Mouse (Mus musculus): Measurements from ENCODE around the gene Cytip.

The Cytip gene

DNA sequence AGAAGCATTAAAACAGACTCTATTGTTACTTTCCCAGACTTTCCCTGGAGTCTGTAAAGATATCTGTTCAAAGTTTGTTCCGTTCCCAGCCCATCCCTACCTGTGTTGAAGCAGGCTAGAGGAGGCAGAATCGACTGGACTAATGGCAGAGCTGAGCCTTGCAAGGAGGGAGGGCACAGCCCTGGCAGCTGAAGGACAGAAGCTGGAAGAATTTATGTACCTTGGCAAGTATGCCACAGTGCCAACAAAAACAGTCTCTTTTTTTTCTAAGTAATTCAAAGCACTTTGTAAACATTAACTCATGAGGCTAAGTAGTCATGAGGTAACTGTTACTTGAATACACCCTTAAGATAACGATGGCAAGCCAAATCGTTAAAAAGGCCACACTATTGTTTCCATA, at the start of gene Cytip:
Gene Cytip (minus strand): TSS at position 187 of the 400 bp plus-strand sequence.
- DNase-seq: peak; percentile 69

DNA sequence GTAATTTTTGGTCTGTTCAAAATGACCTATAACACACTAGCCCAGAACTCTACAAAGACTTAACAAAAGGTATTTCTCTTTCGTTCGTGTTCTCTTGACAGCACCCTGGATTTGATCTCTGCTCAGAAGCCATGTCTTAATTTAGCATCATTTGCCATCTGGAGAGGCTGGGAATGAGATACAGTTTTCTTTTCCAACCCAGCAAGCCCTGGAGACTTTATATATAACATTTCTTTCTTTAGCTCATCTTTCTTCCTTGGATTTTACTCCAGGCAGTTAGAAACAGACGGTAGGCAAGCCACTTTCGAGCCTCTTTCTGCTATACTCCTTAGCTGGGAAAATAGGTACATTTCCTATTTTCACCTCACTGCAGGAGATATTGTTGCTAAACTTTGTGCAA, 45.3 kb upstream of the Cytip start:
- no peak for DNase-seq

DNA sequence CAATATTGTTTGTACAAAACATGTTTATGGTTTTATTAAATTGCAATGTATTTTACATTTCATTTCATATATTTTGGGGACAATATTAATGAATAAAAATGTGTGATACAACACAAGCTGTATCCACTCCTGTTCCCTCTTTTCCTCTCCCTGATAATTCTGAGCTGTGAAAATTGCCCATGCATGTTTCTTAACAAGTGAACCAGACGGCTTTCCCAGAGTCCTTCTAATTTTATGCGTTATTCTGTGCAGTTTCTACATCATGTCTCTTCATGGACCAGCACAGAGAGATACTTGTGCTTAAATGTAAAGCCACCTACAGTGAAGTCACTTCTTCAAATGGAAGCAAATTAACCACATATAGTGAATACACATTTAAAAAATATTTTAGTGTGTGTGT, 42.2 kb upstream of the Cytip start:
- no peak for DNase-seq

DNA sequence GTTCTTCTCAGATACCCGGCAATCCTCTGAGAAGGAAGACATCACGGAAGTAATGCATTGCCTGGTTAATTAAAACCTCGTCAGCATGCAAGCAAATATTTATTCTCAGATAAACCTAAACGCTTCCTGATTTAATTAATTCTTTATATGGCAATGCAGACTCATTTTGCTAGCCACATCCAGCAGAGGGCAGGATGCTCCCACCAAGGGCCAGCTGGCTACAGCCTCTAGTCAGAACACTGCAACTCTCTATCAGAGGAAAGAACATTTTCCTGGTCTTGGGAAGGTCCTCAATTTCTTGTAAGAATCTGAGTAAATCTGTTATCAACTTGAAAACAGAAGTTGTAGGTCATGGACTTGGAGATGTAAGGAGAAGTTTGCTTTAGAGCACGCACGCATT, 4.1 kb upstream of the Cytip start:
- peak; percentile 79 for DNase-seq

DNA sequence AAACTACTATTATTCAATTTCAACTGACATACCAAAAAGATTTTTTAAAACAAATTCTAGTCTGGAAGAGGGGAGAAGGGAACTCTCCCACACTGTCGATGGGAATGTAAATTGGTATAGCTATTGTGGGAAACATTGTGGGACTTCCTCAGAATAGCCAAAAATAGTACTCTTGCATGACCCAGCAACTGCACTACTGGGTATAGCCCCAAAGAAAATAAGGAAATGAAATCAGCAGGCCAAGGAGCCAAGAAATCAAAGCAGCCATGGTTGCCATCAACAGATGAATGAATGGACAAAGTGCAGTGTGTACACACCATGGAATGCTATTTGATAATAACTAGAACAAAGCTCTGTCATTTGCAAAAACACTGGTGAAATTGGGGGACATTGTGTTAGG, 1.5 kb upstream of the Cytip start:
- DNase-seq: peak; percentile 43

DNA sequence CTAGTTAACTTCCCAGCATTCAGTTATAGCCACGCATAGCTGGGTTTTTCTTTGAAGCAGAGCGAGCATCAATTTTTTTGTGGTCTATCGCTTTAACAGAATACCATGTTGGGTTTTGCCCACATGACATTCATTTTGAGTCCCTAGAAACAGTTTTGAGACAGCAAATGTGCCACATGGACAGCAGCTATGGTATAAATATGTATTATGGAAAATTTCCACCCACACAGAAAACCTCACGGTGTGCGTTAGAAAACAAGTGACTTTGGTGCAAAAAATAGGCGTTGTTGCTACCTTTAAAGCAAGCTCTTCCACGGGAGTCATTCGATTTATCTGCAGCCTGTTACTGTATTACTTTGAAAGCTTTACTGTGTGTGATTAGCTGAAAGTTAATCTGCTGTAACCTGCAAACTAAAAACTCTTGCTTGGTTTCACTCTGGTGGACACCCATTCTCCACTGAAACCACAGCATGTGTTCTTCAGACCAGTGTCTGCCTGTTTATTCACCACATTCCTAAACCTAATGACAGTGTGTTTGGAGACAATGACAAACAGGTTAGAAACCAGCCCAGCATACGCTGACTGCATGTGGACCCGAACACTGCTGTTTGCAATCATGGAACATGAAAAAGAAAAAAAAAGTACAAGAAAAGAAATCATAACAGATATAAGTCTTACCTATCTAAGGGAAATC, 763 bp downstream of the Cytip start:
- no peak for DNase-seq

DNA sequence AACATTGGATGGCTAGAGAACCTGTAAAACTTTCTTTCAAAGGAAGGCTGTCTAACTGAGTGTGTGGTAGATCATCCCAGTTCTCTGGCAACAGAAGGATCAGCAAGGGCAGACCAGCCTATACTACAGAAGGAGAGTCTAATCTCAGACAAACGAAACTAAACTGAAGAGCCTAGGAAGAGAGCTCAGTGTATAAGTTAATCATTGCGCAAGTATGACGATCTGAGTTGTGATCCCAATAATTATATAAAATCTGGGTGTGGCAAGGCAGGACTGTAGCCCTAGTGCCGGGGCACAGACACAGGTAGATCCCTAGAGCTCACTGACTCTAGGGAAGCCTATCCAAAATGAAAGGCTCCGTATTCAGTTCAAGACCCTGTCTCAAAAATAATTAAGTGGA, 3.2 kb downstream of the Cytip start:
- no peak for DNase-seq

DNA sequence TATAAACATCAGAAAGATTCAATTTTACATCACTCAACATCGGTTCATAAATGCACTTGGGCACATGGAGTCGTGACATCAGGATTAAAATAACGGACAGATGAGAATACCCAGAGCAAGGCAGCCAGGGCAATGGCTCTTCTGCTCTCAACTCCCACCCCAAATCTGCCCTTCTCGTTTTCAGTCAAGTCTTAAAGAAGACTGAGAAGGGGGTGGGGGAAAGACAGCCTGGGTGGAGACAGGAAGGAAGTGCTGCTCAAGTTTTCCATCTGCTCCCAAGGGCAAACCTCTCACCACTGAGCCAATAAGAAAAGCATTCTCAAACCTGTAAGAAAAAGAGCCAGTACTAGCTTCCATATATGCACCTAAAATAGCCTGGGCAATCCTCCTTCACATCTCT, 5.8 kb downstream of the Cytip start:
- peak; percentile 25 for DNase-seq

DNA sequence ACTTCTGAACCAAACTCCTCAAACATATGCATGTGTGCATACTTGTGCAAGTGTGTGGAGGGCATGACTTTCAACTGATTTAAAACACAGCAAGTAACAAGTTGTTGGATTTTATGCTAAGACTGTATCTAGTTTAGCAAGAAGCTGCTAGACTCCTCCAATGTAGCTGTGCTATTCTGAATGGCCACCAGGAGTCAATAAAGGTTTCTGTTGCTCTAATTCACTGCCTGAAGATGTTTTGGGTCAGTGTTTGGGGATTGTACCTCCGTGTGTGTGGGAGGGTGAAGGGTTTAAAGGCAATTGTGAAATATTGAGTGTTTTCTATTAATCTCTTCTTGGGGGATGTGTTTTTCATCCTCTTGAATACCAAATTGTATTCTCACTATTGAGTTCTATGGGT, 6.4 kb downstream of the Cytip start:
- DNase-seq: peak; percentile 36

DNA sequence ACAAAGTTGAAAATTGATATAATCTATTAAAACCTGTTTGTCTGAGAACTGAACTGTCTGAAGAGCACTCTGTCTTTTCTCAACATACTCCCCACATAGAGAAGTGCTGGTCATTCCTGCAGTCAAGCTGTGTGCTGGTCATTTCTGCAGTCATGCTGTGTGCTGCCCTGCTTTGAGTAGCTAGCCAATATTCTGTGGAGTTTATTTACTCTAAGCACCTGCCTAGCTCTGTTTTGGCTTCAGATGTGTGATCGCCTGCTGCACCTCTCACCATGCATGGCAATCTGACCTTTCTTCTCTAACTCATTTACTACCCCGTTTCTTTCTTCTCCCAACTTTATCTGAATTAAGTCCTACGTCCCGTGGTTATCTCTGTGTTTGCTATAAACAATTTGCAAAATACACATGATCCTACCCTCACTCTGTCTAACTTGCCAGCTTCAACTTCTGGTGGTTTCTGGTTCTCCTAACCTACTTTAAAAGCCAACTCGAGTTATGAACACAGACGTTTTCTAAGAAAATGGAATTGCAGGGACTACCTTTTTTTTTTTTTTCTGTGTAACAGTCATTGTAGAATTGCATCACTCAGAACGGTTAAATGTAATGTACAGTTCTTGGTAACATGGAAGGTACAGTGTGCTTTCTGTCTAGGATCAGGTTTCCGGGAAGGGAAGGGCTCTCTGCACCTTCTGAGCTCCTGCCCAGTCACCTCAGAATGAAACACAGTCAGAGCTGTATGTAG, 7.9 kb downstream of the Cytip start:
- peak; percentile 38 for DNase-seq

DNA sequence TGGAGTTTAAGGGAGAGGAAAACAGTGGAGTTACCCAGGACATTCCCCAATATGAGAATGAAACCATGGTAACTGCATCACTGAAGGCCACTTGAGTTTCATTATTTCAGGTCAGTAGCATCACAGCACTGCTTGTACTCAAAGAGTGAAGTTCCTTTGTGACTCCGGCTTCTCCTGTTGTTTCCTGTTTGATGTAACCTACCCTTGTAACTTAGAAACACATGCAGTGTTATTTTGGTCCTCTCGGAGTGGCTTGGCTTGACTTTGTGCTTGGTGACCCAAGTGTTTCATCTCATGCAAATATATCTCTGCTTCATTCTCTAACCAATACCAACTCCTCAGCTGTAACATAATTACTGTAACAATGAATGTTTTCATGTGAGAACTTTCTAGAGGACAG, 11.1 kb downstream of the Cytip start:
- peak; percentile 52 for DNase-seq

DNA sequence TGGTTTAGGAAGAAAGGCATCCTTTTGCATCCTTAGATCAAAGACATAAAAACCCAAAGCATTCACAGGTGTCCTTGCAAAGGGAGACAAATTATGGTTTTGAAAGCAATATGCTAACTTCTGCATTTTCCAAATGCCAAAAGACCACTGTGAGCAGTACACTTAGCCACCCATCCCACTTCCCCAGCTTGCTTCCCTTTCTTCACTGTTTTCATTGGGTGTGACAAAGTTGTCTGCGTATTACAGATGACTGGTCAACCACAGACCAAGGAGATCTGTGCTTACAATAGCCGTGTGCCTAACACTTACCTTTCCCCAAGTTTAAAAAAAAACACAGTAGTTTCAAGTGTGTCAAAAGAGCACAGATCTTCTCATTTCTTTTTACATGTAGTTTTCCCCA, 11.7 kb downstream of the Cytip start:
- peak; percentile 67 for DNase-seq

DNA sequence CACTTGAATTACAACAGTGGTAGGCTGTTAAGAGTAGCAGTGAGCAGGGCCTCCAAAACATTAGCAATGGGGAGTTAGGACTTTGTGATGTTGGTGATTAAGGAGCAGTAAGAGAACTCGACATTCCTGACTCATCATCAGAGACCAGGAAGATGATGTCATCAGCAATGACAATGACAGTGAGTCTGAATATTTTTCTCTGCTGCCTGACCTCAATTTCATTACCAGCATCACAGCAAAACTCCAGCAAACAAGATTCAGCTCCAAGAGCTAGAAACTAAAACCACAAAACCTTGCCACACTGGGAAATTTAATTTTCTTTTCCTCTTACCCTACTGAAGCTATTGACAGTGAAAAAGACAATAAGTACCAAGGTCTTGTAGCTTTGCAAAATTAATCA, 14.6 kb downstream of the Cytip start:
- no peak for DNase-seq

DNA sequence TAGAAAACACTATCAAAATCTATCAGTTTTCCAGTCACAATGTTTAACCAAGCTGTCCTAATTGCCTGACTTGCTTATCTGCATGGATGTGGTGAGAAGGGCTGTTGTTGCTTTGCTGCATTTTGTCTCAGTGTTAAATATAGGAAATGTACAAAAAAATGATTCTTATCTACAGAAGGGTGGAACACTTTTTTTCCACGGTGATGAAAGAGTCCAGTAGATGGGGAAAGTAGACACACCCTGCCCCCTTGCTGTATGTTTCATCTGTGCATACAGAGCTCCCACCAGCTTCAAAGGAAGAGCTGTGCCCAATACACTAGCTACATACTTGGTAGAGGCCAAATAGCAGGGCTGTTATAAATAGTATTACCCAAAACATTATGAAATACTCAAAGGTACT, 16.3 kb downstream of the Cytip start:
- no peak for DNase-seq

DNA sequence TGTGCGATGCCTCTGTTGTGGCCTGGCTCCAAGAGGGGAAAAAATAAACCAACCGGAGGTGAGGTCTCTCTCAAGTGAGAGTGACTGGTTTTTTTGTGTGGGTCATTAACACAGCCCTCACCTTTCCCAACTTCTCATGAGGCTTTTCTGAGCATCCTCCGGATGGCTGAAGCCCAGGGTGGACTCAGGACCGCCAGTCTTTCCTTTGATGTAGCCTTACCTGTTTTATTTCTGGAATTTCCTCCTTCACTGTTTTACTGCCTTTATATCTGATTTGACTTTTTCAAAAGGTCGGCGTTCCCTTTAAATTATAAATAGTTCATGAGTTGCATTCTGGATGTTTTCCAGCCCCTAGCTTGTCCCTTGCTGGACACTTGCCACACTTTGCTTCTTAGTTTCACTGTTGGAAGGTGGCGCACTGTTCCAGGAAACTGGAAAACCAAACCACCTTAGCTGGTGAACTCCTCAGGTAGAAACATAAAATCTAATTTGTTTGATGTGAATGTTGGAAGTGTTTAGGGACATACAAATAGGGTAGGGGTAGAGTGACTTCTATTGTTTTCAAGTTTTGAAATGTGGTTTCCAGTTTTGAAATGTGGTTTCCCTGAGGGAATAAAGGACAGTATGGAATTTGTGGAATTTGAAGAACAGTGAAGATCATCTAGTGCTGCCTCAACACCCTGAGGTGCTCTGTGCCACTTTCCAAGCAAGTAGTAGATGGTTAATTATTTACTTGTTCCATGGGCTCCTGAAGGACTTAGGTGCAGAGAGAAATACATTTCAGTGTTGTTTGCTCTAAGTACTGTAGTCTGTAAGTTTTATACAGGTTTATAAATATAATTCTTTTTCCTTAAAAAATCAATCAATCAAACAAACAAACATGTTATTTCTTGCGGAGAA, 19.7 kb downstream of the Cytip start:
- DNase-seq: peak; percentile 75

DNA sequence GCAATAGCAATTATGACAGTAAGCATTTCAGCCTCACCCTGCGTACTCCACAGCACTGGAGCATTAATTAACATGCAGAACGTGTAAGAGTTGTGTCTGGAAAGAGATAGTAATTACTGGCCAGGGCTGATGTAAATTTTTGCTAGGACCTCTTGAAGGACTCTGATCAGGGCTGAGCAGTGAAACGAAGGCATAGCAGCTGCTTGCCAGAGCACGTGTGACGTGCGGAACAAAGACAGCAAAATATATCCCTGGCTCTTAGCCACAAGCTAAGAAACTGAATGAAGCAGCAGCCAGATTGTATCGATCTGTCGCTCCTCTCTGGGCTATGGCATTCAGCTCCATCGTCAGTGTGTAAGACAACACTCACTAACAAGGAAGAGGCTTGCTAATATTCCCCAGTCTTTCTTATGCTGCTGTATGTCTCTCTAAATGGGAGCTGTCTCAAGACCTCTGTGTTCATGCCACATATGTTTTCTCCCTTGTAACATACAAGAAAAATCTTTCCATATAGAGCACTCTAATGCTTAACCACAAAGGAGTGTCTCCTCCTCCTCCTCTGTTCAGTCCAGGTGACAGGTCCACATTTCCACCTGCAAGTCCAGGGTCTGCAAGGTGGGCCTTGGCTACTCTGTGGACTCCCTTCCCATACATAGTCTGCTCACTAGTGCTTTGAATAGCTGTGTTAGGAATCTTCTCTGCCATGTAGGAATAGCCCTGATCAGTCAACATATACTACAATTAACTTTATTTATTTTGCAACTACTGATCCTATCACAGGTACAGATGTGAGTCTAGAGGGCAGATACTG, 20.7 kb downstream of the Cytip start:
- no peak for DNase-seq

DNA sequence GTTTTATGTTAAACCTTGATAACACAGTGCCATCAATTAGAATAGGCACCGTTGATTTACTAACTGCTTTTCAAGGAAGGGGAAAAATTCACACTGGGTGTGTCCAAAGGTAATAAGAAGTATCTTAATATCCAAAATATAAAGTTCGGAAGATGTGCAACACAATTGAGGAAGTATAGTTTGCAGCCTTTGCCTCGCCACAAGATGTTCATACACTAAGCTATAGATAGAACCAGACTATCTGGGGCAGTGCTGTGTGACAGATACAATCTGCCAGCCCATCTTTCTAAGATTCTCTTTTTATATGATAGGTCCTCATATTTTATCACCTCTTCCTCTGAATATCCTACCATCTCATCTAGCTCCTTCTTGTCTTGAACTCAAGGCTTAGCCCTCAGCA, 22.4 kb downstream of the Cytip start:
- no peak for DNase-seq

DNA sequence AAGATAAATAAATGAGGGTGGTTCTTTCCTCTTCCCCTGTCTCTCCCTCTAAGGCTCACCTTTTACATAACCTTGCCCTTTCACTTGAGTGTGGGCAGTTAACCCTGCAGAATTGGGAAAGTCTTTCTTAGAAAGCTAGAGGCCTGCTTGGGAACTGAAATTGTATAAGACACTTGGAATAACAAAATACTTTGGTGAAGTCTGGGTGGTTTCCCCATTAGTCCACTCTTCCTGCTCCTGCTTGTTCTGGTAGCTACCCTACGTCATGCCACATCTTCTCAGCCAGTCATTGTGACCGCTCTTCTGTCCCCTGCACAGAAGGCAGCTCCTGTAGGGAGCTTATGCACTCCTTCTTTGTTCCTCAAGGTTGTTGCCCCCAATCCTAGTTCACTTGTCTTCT, 26.2 kb downstream of the Cytip start:
- DNase-seq: no peak

DNA sequence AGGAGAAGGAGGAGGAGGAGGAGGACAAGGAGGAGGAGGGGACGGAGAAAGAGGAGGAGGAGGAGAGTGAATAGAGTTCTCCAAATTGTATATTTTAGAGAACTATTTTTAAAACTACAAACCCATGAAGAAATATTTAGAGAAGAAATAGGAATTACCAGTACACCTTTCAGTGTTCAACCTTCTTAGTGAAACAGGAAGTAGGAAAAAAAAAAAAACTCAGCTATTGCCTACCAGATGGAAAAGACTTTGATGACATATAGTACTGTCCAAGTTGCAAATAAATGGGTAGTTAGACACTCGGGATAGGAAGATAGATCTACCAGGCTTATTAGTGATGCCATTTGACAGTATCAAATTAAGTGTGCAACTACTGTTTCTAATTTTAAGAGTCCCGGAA, 27.7 kb downstream of the Cytip start:
- no peak for DNase-seq

DNA sequence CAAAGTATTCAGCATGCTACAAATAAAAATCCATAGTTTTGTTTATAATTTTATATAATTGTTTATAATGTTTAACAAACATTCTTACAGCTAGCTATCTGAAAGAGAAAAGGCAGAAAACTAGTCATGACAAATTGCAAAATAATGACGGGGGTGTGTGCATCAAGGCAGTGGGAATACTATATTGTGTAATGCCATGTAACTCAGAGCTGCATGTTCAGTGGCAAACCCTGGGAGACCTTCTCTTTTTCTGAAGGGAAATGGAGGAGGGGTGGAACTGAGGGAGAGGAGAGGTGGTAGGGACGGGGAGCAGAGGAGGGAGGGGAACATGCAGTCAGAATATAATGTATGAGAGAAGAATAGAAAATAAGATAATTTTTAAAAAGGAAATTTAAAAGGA, 28.6 kb downstream of the Cytip start:
- DNase-seq: no peak

DNA sequence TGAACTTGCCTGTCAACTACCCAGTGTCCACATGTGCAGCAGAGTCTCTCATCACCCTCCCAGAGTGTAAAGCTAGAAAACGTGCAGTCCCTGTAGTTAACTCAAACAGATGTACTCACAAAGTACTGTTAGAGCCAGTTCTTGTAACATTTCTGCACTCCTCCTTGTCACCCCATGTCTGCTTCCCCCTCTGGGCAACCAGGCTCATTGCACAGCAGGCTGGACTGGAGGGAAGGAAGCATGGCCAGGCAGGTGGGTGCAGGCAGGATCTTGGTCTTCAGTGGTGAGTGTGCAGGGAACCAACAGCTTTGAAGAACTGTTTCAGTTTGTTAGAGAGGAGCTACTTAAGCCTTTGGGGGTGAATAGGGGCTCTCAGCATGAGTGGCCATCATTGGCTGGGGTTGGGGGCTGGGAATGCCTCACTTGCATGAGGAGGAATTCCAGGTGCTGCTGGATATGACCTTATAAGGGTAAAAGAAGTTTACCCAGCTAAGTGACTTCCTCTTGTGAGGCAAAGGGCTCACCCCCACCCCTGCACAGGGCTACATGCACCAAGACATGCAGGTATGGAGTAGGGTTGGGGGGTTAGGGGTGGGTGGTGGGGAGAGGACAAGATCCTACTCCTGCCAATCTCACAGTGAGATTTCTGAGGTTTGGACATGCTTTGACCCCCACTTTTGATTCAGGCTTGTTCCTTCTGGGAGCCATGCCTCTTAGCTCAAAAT, 31.7 kb downstream of the Cytip start:
- no peak for DNase-seq

DNA sequence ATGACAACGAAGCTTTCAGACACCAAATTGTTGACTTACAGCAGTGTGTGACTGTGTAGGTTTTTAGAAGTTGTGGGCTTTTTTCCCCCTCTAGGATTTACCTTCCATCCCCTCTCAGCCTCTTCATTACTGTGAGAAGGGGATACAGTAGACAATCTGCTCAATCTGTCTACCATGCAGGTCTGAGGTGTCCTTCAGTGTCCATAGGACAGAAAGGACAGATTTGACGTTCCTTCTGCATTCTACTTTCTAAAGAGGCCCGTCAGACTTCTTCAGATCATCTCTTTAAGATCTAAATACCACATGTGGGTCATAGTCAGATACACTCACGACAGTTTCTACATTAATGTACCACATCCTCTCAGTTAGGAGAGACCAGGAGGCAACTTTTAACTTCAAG, 33.5 kb downstream of the Cytip start:
- DNase-seq: no peak
